Mouse (Mus musculus): ENCODE measurements at regions not wholly inside any gene's neighbourhood (a gene's known extent, or its start where the extent isn't known, plus 50 kb on each side); places are given as distances from the start of the nearest gene placed in this dataset.

- TF ChIP-seq USF1 (IDR thresholded peaks at IDR 0.05; ENCODE audit: low read depth) = no peak
- TF ChIP-seq CTCF (IDR thresholded peaks at IDR 0.05; ENCODE audit: control insufficient read depth, insufficient read depth, insufficient read length) = no peak
- TF ChIP-seq FOSL1 (IDR thresholded peaks at IDR 0.05; ENCODE audit: insufficient read depth, low read length, poor library complexity, severe bottlenecking) = no peak
- no peak for TF ChIP-seq MAX (IDR thresholded peaks at IDR 0.05)
- TF ChIP-seq CEBPB (IDR thresholded peaks at IDR 0.05; ENCODE audit: low read depth) = no peak
These were observed 240.2 kb downstream of the Cep170 start for GRCm38 (mm10) chr1:176573703-176574102.

Measured in C2C12 (cell line).